Mouse (Mus musculus) MEL (cell line): ENCODE data around the gene Nkx2-1. TPM values are rescaled to one million over a fixed set of nuclear protein-coding genes. Genes with fewer than 3 reads are reported as not detected.

Source experiments
- DNase-seq: peaks from one replicate; pipeline ENCODE4 v3.0.0; 2011; ENCODE audit warnings: low read depth, low spot score
- H3K27ac ChIP-seq: 2 replicates; pipeline ENCODE4 v1.5.1; 2012; ENCODE audit warnings: low read depth, mild to moderate bottlenecking, control low read depth, low read length, moderate library complexity; ENCODE audit not compliant: control insufficient read depth
- H3K27me3 ChIP-seq, 2 experiments: fragments of 150-350 bp in 1 of 2; sonication (generic) in 1 of 2; 2 replicates each; pipeline ENCODE4 v1.6.1; 2012; ENCODE audit warnings: low read length in 2 of 2, mild to moderate bottlenecking in 2 of 2, improper control_type of control experiment in 1 of 2, moderate library complexity in 1 of 2; ENCODE audit not compliant: insufficient read depth in 2 of 2, control insufficient read depth in 1 of 2
- H3K36me3 ChIP-seq, 2 experiments: 2 replicates each; pipeline ENCODE4 v1.6.1; 2012 to 2014; ENCODE audit warnings: low read length in 2 of 2, improper control_type of control experiment in 1 of 2, inconsistent platforms in 1 of 2, mild to moderate bottlenecking in 1 of 2; ENCODE audit not compliant: insufficient read depth in 2 of 2, control insufficient read depth in 1 of 2
- H3K4me1 ChIP-seq, 2 experiments: fragments of 150-350 bp in 1 of 2; sonication (generic) in 1 of 2; 2 replicates each; pipeline ENCODE4 v1.6.1; 2012; ENCODE audit warnings: low read length in 2 of 2, improper control_type of control experiment in 1 of 2, mild to moderate bottlenecking in 1 of 2; ENCODE audit not compliant: insufficient read depth in 2 of 2, control insufficient read depth in 1 of 2
- H3K4me3 ChIP-seq, 2 experiments: fragments of 150-350 bp in 1 of 2; sonication (generic) in 1 of 2; 2 replicates each; pipeline ENCODE4 v1.5.1; 2012; ENCODE audit warnings: low read depth in 2 of 2, low read length in 2 of 2, mild to moderate bottlenecking in 2 of 2, moderate library complexity in 2 of 2, control low read depth in 1 of 2, improper control_type of control experiment in 1 of 2; ENCODE audit not compliant: control insufficient read depth in 1 of 2, insufficient read depth in 1 of 2
- H3K79me2 ChIP-seq: 2 replicates; pipeline ENCODE4 v1.6.1; 2012; ENCODE audit warnings: mild to moderate bottlenecking, low read length, moderate library complexity; ENCODE audit not compliant: control insufficient read depth, poor library complexity, insufficient read depth
- H3K9ac ChIP-seq: 2 replicates; pipeline ENCODE4 v1.6.1; 2012; ENCODE audit warnings: low read depth, mild to moderate bottlenecking, control low read depth, low read length, moderate library complexity; ENCODE audit not compliant: control insufficient read depth, poor library complexity, severe bottlenecking
- H3K9me3 ChIP-seq: fragments of 150-350 bp; sonication (generic); replicated peaks from 2 replicates; pipeline ENCODE4 v1.6.1; 2012; ENCODE audit warnings: mild to moderate bottlenecking, low read length, improper control_type of control experiment, moderate library complexity; ENCODE audit not compliant: insufficient read depth
- CHD2 ChIP-seq: IDR thresholded peaks from 2 replicates; pipeline ENCODE4 v1.6.1; 2011; ENCODE audit warnings: low read length, improper control_type of control experiment
- CTCF ChIP-seq, 3 experiments: IDR thresholded peaks in 2 of 3; conservative IDR thresholded peaks in 1 of 3; 2 replicates each; pipeline ENCODE4 v1.5.1; 2011 to 2012; ENCODE audit warnings: low read length in 3 of 3, low read depth in 2 of 3, mild to moderate bottlenecking in 2 of 3, improper control_type of control experiment in 1 of 3, inconsistent platforms in 1 of 3, mixed read lengths in 1 of 3, moderate library complexity in 1 of 3; ENCODE audit not compliant: control insufficient read depth in 1 of 3, insufficient read depth in 1 of 3, poor library complexity in 1 of 3, severe bottlenecking in 1 of 3
- ELF1 ChIP-seq: IDR thresholded peaks from 2 replicates; pipeline ENCODE4 v1.6.1; 2014; ENCODE audit warnings: low read depth, mild to moderate bottlenecking, inconsistent platforms, low read length, improper control_type of control experiment, moderate library complexity
- EP300 ChIP-seq, 2 experiments: IDR thresholded peaks; 2 replicates each; pipeline ENCODE4 v1.6.1; 2011; ENCODE audit warnings: improper control_type of control experiment in 2 of 2, low read length in 2 of 2, low read depth in 1 of 2, mild to moderate bottlenecking in 1 of 2
- ETS1 ChIP-seq: IDR thresholded peaks from 2 replicates; pipeline ENCODE4 v1.6.1; 2012; ENCODE audit warnings: low read depth, mild to moderate bottlenecking, inconsistent platforms, low read length, improper control_type of control experiment, moderate library complexity
- MAFK ChIP-seq: IDR thresholded peaks from 2 replicates; pipeline ENCODE4 v1.6.1; 2011; ENCODE audit warnings: low read depth, mild to moderate bottlenecking, low read length, improper control_type of control experiment, borderline replicate concordance
- MAX ChIP-seq: IDR thresholded peaks from 2 replicates; pipeline ENCODE4 v1.6.1; 2011; ENCODE audit warnings: low read length, improper control_type of control experiment
- MAZ ChIP-seq: IDR thresholded peaks from 2 replicates; pipeline ENCODE4 v1.6.1; 2012; ENCODE audit warnings: low read depth, mild to moderate bottlenecking, inconsistent platforms, low read length, improper control_type of control experiment
- MXI1 ChIP-seq: IDR thresholded peaks from 2 replicates; pipeline ENCODE4 v1.6.1; 2011; ENCODE audit warnings: mild to moderate bottlenecking, low read depth, low read length, improper control_type of control experiment
- NELFE ChIP-seq: IDR thresholded peaks from 2 replicates; pipeline ENCODE4 v1.6.1; 2011; ENCODE audit warnings: low read depth, low read length, improper control_type of control experiment
- POLR2A ChIP-seq, 2 experiments: IDR thresholded peaks; 2 replicates each; pipeline ENCODE4 v1.6.1; 2011 to 2012; ENCODE audit warnings: low read length in 2 of 2, mild to moderate bottlenecking in 2 of 2, control low read depth in 1 of 2, improper control_type of control experiment in 1 of 2, low read depth in 1 of 2, moderate library complexity in 1 of 2; ENCODE audit not compliant: control insufficient read depth in 1 of 2, insufficient read depth in 1 of 2, poor library complexity in 1 of 2
- POLR2AphosphoS2 ChIP-seq: IDR thresholded peaks from 2 replicates; pipeline ENCODE4 v1.6.1; 2011; ENCODE audit warnings: low read length, improper control_type of control experiment
- RAD21 ChIP-seq: IDR thresholded peaks from 2 replicates; pipeline ENCODE4 v1.6.1; 2011; ENCODE audit warnings: mild to moderate bottlenecking, low read depth, low read length, improper control_type of control experiment
- RCOR1 ChIP-seq: IDR thresholded peaks from 2 replicates; pipeline ENCODE4 v1.6.1; 2012; ENCODE audit warnings: low read depth, mild to moderate bottlenecking, inconsistent platforms, low read length, improper control_type of control experiment
- SIN3A ChIP-seq: IDR thresholded peaks from 2 replicates; pipeline ENCODE4 v1.6.1; 2012; ENCODE audit warnings: low read length, improper control_type of control experiment, inconsistent platforms
- TAL1 ChIP-seq: IDR thresholded peaks from 2 replicates; pipeline ENCODE4 v1.6.1; 2012; ENCODE audit warnings: mild to moderate bottlenecking, inconsistent platforms, low read length, moderate library complexity, mixed read lengths
- TBP ChIP-seq: IDR thresholded peaks from 2 replicates; pipeline ENCODE4 v1.8.0; 2011; ENCODE audit warnings: low read depth, low read length, improper control_type of control experiment
- ZKSCAN1 ChIP-seq: IDR thresholded peaks from 2 replicates; pipeline ENCODE4 v1.6.1; 2012; ENCODE audit warnings: low read depth, mild to moderate bottlenecking, inconsistent platforms, low read length, improper control_type of control experiment, moderate library complexity
- ZMIZ1 ChIP-seq: IDR thresholded peaks from 2 replicates; pipeline ENCODE4 v1.6.1; 2012; ENCODE audit warnings: low read depth, mild to moderate bottlenecking, inconsistent platforms, low read length, improper control_type of control experiment, moderate library complexity
- ZNF384 ChIP-seq: IDR thresholded peaks from 2 replicates; pipeline ENCODE4 v1.6.1; 2012; ENCODE audit warnings: low read depth, mild to moderate bottlenecking, inconsistent platforms, low read length, improper control_type of control experiment
- polyA plus RNA-seq, 2 experiments: library from polyadenylated mRNA; stranded (reverse) in 1 of 2; unstranded in 1 of 2; fragments of >175 nt in 1 of 2; fragments of >200 nt in 1 of 2; gene quantifications; 2 replicates each; pipeline versions ENCODE4 v1.2.1 to v1.2.4; 2012; ENCODE audit warnings: low replicate concordance in 2 of 2, low read depth in 1 of 2; ENCODE audit not compliant: insufficient read length in 2 of 2, insufficient read depth in 1 of 2, missing spikeins in 1 of 2
- total RNA-seq: library from RNA; depleted of rRNA; stranded (reverse); fragments of 300-350 nt; gene quantifications from 2 replicates; pipeline ENCODE4 v1.2.3, GENCODE M21; 2012

Nkx2-1 gene
- total and polyA plus RNA-seq, 3 experiments, result not detected

- no peaks in the 10 kb centered on the region for H3K9me3 ChIP-seq
- TF ChIP-seq TBP, result no peak
- TF ChIP-seq ZKSCAN1, result no peak
- no peak for TF ChIP-seq ELF1
- TF ChIP-seq RCOR1, result no peak
- TF ChIP-seq TAL1, result no peak
- no peak for TF ChIP-seq EP300 (IDR thresholded peaks at IDR 0.05; ENCODE audit: low read depth in 1 of 2, low read length in 2 of 2)
- no peak for TF ChIP-seq POLR2AphosphoS2
- TF ChIP-seq NELFE, result no peak
- no peak for TF ChIP-seq MAX
- no peak for TF ChIP-seq ZNF384
- no peak for TF ChIP-seq MXI1
- TF ChIP-seq, all 39 proteins: peak for 0
- DNase-seq, result no peak
- Histone ChIP-seq H3K4me1 (no peaks in the 10 kb centered on the region), H3K27me3 (no peaks in the 10 kb centered on the region; a peak in 1 of 4 replicates), H3K27ac (no peak overlapping the region), H3K9ac (no peak overlapping the region), H3K36me3 (no peaks in the 10 kb centered on the region), H3K4me3 (no peak overlapping the region), H3K79me2 (no peaks in the 10 kb centered on the region)
Measured at GRCm38 (mm10) chr12:56533501-56534310, 3.0 kb downstream of the Nkx2-1 start.

- H3K9ac ChIP-seq, result no peak overlapping the region
- no peaks in the 10 kb centered on the region for H3K79me2 ChIP-seq
- H3K4me1 ChIP-seq, result no peaks in the 10 kb centered on the region
- no peak overlapping the region for H3K4me3 ChIP-seq
- no peak overlapping the region for H3K27ac ChIP-seq
- no peaks in the 10 kb centered on the region; a peak in 1 of 4 replicates for H3K27me3 ChIP-seq
- DNase-seq, result no peak
- TF ChIP-seq CHD2 (no peak), MAZ (no peak), MAX (no peak), ZMIZ1 (no peak), MXI1 (no peak), ETS1 (no peak), NELFE (no peak), MAFK (no peak), CTCF (IDR thresholded peaks at IDR 0.05 in 2 of 3, conservative IDR thresholded peaks at IDR 0.05 in 1 of 3; ENCODE audit: control insufficient read depth in 1 of 3, insufficient read depth in 1 of 3, low read depth in 2 of 3, low read length in 3 of 3, poor library complexity in 1 of 3, severe bottlenecking in 1 of 3) (no peak), ELF1 (no peak), ZNF384 (no peak), SIN3A (no peak), POLR2AphosphoS2 (no peak), RAD21 (no peak), TBP (no peak), POLR2A (IDR thresholded peaks at IDR 0.05; ENCODE audit: control insufficient read depth in 1 of 2, insufficient read depth in 1 of 2, low read depth in 1 of 2, low read length in 2 of 2, poor library complexity in 1 of 2) (no peak), TAL1 (no peak)
- no peaks in the 10 kb centered on the region for H3K9me3 ChIP-seq
- H3K36me3 ChIP-seq, result no peaks in the 10 kb centered on the region
Measured at GRCm38 (mm10) chr12:56532986-56533495, 3.7 kb downstream of the Nkx2-1 start.
